Mouse (Mus musculus): Measurements from ENCODE around the gene Ero1l. TPM values are rescaled to one million over a fixed set of nuclear protein-coding genes. Genes with fewer than 3 reads are reported as not detected.

Ero1l gene
- polyA plus RNA-seq, 1 experiment, result 43.5 TPM

- Histone ChIP-seq H3K79me2 (ENCODE audit: control insufficient read depth, insufficient read depth) (peaks cover 29% of the 10 kb centered on the region), H3K4me3 (no peak overlapping the region), H3K4me2 (ENCODE audit: low read depth) (peak overlapping the region; percentile 26), H3K27me3 (ENCODE audit: control insufficient read depth, insufficient read depth, insufficient read length) (no peaks in the 10 kb centered on the region), H3ac (ENCODE audit: control insufficient read depth, insufficient read length) (no peak overlapping the region), H3K36me3 (ENCODE audit: control insufficient read depth, insufficient read depth) (no peaks in the 10 kb centered on the region)
- TF ChIP-seq REST (IDR thresholded peaks at IDR 0.05; ENCODE audit: insufficient read depth, insufficient read length) (no peak), MYOG (IDR thresholded peaks at IDR 0.05; ENCODE audit: control insufficient read depth in 1 of 3, insufficient read depth in 1 of 3, insufficient read length in 2 of 3, low read depth in 2 of 3) (no peak), E2F4 (IDR thresholded peaks at IDR 0.05; ENCODE audit: insufficient read depth) (no peak), POLR2AphosphoS2 (IDR thresholded peaks at IDR 0.05; ENCODE audit: insufficient read length, low read depth) (no peak), USF1 (IDR thresholded peaks at IDR 0.05; ENCODE audit: low read depth) (no peak), MAX (IDR thresholded peaks at IDR 0.05; ENCODE audit: low read depth) (no peak), SRF (IDR thresholded peaks at IDR 0.05; ENCODE audit: control insufficient read depth, insufficient read length, low read depth) (no peak), POLR2A (IDR thresholded peaks at IDR 0.05; ENCODE audit: insufficient read length, low read depth) (no peak), TCF12 (IDR thresholded peaks at IDR 0.05; ENCODE audit: insufficient read depth, poor library complexity, severe bottlenecking) (no peak), MYOD1 (IDR thresholded peaks at IDR 0.05; ENCODE audit: control insufficient read depth in 1 of 3, insufficient read length in 2 of 3, low read depth in 2 of 3) (no peak), TCF3 (IDR thresholded peaks at IDR 0.05; ENCODE audit: insufficient read length, low read depth) (no peak), CEBPB (IDR thresholded peaks at IDR 0.05; ENCODE audit: insufficient read depth, poor library complexity, severe bottlenecking) (no peak)
These were observed 1.5 kb upstream of the Ero1l start for GRCm38 (mm10) chr14:45320111-45320510.

- H3K36me3 ChIP-seq (ENCODE audit: control insufficient read depth, insufficient read depth), result no peaks in the 10 kb centered on the region
- H3ac ChIP-seq (ENCODE audit: control insufficient read depth, insufficient read length), result peak overlapping the region; percentile 94
- peak overlapping the region; percentile 67 for H3K4me2 ChIP-seq (ENCODE audit: low read depth)
- TF ChIP-seq MAX (IDR thresholded peaks at IDR 0.05; ENCODE audit: low read depth), result no peak
- TF ChIP-seq TCF3 (IDR thresholded peaks at IDR 0.05; ENCODE audit: insufficient read length, low read depth), result no peak
- H3K27me3 ChIP-seq (ENCODE audit: control insufficient read depth, insufficient read depth, insufficient read length), result no peaks in the 10 kb centered on the region
- peaks cover 38% of the 10 kb centered on the region for H3K79me2 ChIP-seq (ENCODE audit: control insufficient read depth, insufficient read depth)
- H3K4me3 ChIP-seq, result peak overlapping the region; percentile 66
These were observed 653 bp upstream of the Ero1l start for GRCm38 (mm10) chr14:45319237-45319610.

GRCm38 (mm10) chr14:45317921-45318411, 605 bp downstream of the Ero1l start:
- TF ChIP-seq E2F4 (IDR thresholded peaks at IDR 0.05; ENCODE audit: insufficient read depth), result no peak
- no peak for TF ChIP-seq USF1 (IDR thresholded peaks at IDR 0.05; ENCODE audit: low read depth)
- no peak for TF ChIP-seq TCF12 (IDR thresholded peaks at IDR 0.05; ENCODE audit: insufficient read depth, poor library complexity, severe bottlenecking)
- no peak for TF ChIP-seq MAX (IDR thresholded peaks at IDR 0.05; ENCODE audit: low read depth)
- TF ChIP-seq POLR2A (IDR thresholded peaks at IDR 0.05; ENCODE audit: insufficient read length, low read depth), result no peak
- no peak for TF ChIP-seq MYOD1 (IDR thresholded peaks at IDR 0.05; ENCODE audit: control insufficient read depth in 1 of 3, insufficient read length in 2 of 3, low read depth in 2 of 3)
- TF ChIP-seq POLR2AphosphoS2 (IDR thresholded peaks at IDR 0.05; ENCODE audit: insufficient read length, low read depth), result no peak
- no peak for TF ChIP-seq TCF3 (IDR thresholded peaks at IDR 0.05; ENCODE audit: insufficient read length, low read depth)
- no peak for TF ChIP-seq MYOG (IDR thresholded peaks at IDR 0.05; ENCODE audit: control insufficient read depth in 1 of 3, insufficient read depth in 1 of 3, insufficient read length in 2 of 3, low read depth in 2 of 3)
- no peak for TF ChIP-seq REST (IDR thresholded peaks at IDR 0.05; ENCODE audit: insufficient read depth, insufficient read length)
- TF ChIP-seq CEBPB (IDR thresholded peaks at IDR 0.05; ENCODE audit: insufficient read depth, poor library complexity, severe bottlenecking), result no peak
- no peak for TF ChIP-seq SRF (IDR thresholded peaks at IDR 0.05; ENCODE audit: control insufficient read depth, insufficient read length, low read depth)

GRCm38 (mm10) chr14:45316927-45317326, 1.6 kb downstream of the Ero1l start:
- no peaks in the 10 kb centered on the region for H3K27me3 ChIP-seq (ENCODE audit: control insufficient read depth, insufficient read depth, insufficient read length)
- H3ac ChIP-seq (ENCODE audit: control insufficient read depth, insufficient read length), result no peak overlapping the region
- H3K4me3 ChIP-seq, result peak overlapping the region; percentile 66
- H3K4me2 ChIP-seq (ENCODE audit: low read depth), result peak overlapping the region; percentile 77
- H3K36me3 ChIP-seq (ENCODE audit: control insufficient read depth, insufficient read depth), result no peaks in the 10 kb centered on the region
- TF ChIP-seq MAX (IDR thresholded peaks at IDR 0.05; ENCODE audit: low read depth) (no peak), POLR2A (IDR thresholded peaks at IDR 0.05; ENCODE audit: insufficient read length, low read depth) (no peak)
- peaks cover 61% of the 10 kb centered on the region for H3K79me2 ChIP-seq (ENCODE audit: control insufficient read depth, insufficient read depth)

More at GRCm38 (mm10) chr14:45317921-45318411, 605 bp downstream of the Ero1l start:
- H3K27me3 ChIP-seq (ENCODE audit: control insufficient read depth, insufficient read depth, insufficient read length), result no peaks in the 10 kb centered on the region
- peaks cover 51% of the 10 kb centered on the region for H3K79me2 ChIP-seq (ENCODE audit: control insufficient read depth, insufficient read depth)
- H3ac ChIP-seq (ENCODE audit: control insufficient read depth, insufficient read length), result peak overlapping the region; percentile 94
- H3K36me3 ChIP-seq (ENCODE audit: control insufficient read depth, insufficient read depth), result no peaks in the 10 kb centered on the region
- peak overlapping the region; percentile 77 for H3K4me2 ChIP-seq (ENCODE audit: low read depth)
- H3K4me3 ChIP-seq, result peak overlapping the region; percentile 66

GRCm38 (mm10) chr14:45310101-45310500, 8.5 kb downstream of the Ero1l start:
- no peak overlapping the region for H3ac ChIP-seq (ENCODE audit: control insufficient read depth, insufficient read length)
- TF ChIP-seq MYOD1 (IDR thresholded peaks at IDR 0.05; ENCODE audit: control insufficient read depth in 1 of 3, insufficient read length in 2 of 3, low read depth in 2 of 3) (no peak), POLR2AphosphoS2 (IDR thresholded peaks at IDR 0.05; ENCODE audit: insufficient read length, low read depth) (no peak), MYOG (IDR thresholded peaks at IDR 0.05; ENCODE audit: control insufficient read depth in 1 of 3, insufficient read depth in 1 of 3, insufficient read length in 2 of 3, low read depth in 2 of 3) (no peak), POLR2A (IDR thresholded peaks at IDR 0.05; ENCODE audit: insufficient read length, low read depth) (no peak), USF1 (IDR thresholded peaks at IDR 0.05; ENCODE audit: low read depth) (no peak), REST (IDR thresholded peaks at IDR 0.05; ENCODE audit: insufficient read depth, insufficient read length) (no peak), CEBPB (IDR thresholded peaks at IDR 0.05; ENCODE audit: insufficient read depth, poor library complexity, severe bottlenecking) (no peak), SRF (IDR thresholded peaks at IDR 0.05; ENCODE audit: control insufficient read depth, insufficient read length, low read depth) (no peak), MAX (IDR thresholded peaks at IDR 0.05; ENCODE audit: low read depth) (no peak), TCF3 (IDR thresholded peaks at IDR 0.05; ENCODE audit: insufficient read length, low read depth) (no peak), TCF12 (IDR thresholded peaks at IDR 0.05; ENCODE audit: insufficient read depth, poor library complexity, severe bottlenecking) (no peak), E2F4 (IDR thresholded peaks at IDR 0.05; ENCODE audit: insufficient read depth) (no peak)
- H3K27me3 ChIP-seq (ENCODE audit: control insufficient read depth, insufficient read depth, insufficient read length), result no peaks in the 10 kb centered on the region
- peaks cover 9% of the 10 kb centered on the region for H3K36me3 ChIP-seq (ENCODE audit: control insufficient read depth, insufficient read depth)
- no peak overlapping the region for H3K4me2 ChIP-seq (ENCODE audit: low read depth)
- H3K79me2 ChIP-seq (ENCODE audit: control insufficient read depth, insufficient read depth), result peaks cover 89% of the 10 kb centered on the region
- H3K4me3 ChIP-seq, result no peak overlapping the region

Measured in myocyte (in vitro differentiated cells).